Mouse (Mus musculus) gastrocnemius, postnatal 14 days (tissue): ENCODE measurements around the gene Stau1. TPM values are rescaled to one million over a fixed set of nuclear protein-coding genes. Genes with fewer than 3 reads are reported as not detected.
A peak's percentile ranks its signal among the peaks of the same experiment; 100 is the strongest.

ENCODE experiments used
- DNase-seq: peaks from one replicate; pipeline ENCODE4 v3.0.0; 2021; ENCODE audit warnings: mixed read lengths
- intact Hi-C: fragments of 180-260 bp; cut with DNase I; formaldehyde crosslinking; loops from one replicate; pipeline ENCODE4 v1.15.1; 2025; ENCODE audit warnings: low total_unique reads
- total RNA-seq, 2 experiments: library from RNA; stranded (reverse); gene quantifications; 2 replicates each; pipeline ENCODE4 v1.2.3; 2021

Stau1 gene
- total RNA-seq, 2 experiments from 2014 or later, result 40.0 to 41.7 TPM

GRCm38 (mm10) chr2:166995021-166995795 is 891 bp downstream of the Stau1 start:
- DNase-seq, result no peak

GRCm38 (mm10) chr2:166991945-166992344 is 4.2 kb downstream of the Stau1 start:
- DNase-seq, result no peak
- intact Hi-C loops, result no loop called here

More at GRCm38 (mm10) chr2:166995021-166995795, 891 bp downstream of the Stau1 start:
- intact Hi-C loops, result no loop called here

DNA sequence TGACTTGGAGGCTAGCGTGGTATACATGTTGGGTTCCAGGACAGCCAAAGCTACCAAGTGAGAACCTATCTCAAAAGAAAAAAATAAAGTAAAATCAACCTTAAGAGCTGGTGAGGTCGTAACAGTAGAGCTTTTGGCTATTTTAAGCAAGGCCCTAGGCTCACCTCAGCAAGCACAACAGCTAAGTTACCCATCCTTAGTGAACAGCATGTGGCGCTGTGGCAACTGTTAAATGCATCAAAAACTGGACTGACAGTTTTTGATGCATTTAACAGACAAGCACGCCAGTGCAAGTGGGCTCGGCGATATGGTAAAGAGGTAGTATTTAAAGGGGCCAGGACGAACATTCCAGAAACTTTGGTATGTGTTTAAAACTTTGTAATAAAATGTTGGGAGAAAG is 5.2 kb downstream of the Stau1 start:
- intact Hi-C loops, result no loop called here
- no peak for DNase-seq

DNA sequence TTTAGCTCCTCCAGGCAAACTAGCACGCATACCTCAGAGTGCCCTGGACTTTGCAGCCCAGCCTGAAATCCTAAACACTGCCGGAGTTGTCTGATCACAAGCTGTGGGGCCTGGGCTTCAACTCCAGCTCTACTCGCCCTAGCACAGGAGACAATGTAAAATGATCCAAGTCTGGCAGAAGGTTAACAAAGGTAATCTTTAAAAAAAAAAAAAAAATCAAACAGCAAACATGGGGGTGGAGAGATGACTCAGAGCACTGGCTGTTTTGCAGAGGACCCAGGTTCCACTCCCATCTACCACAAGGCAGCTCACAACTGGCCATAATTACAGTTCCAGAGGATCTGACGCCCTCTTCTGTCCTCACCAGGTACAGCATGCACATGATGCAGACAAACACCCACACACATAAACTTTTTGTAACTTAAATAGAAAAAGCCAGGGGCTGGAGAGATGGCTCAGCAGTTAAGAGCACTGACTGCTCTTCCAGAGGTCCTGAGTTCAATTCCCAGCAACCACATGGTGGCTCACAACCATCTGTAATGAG is 12.7 kb downstream of the Stau1 start:
- intact Hi-C loops, result no loop called here

GRCm38 (mm10) chr2:166980161-166980560 is 15.9 kb downstream of the Stau1 start:
- intact Hi-C loops, result no loop called here

More for the DNA sequence above, 12.7 kb downstream of the Stau1 start:
- no peak for DNase-seq

GRCm38 (mm10) chr2:166977490-166977889 is 18.6 kb downstream of the Stau1 start:
- no peak for DNase-seq
- intact Hi-C loops, result no loop called here

More at GRCm38 (mm10) chr2:166980161-166980560, 15.9 kb downstream of the Stau1 start:
- no peak for DNase-seq

GRCm38 (mm10) chr2:166976356-166976755 is 19.7 kb downstream of the Stau1 start:
- no peak for DNase-seq
- intact Hi-C loops, result no loop called here

DNA sequence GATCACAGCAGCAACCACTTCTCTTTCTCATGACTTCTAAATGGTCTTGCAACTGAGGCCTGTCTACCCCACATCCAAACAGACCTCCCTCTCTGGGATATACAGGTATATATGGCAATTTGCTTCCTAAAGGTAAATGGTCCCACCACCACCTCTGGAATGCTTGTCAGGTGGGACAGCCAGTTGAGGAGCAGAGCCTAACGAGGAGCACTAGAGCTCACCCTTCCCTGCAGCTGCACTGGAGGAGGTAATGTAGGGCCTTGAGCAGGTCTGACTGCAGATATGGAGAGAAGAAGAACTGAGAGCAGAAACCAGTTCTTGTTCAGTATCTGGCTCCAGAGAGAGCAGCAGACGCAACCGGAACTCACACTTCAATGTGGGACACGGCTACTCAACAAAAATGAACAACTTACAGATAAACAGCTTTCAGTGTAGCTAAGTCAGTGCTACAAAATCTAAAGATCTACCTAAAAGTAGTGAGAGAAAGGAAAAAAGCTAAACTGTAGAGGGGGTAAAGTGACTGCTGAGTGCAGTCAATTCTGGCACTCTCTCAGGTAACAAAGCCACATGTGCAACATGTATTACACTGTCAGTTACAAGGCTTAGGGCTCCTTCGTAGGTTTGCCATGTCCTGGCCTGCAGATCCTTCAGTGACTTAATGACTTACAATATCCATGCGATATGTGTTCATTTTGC is 21.8 kb downstream of the Stau1 start:
- intact Hi-C loops, result no loop called here
- no peak for DNase-seq

- DNase-seq, result no peak
- intact Hi-C loops, result no loop called here
Measured at GRCm38 (mm10) chr2:166973153-166973552, 22.9 kb downstream of the Stau1 start.

GRCm38 (mm10) chr2:166964773-166965172 is 31.3 kb downstream of the Stau1 start:
- intact Hi-C loops, result no loop called here
- no peak for DNase-seq

DNA sequence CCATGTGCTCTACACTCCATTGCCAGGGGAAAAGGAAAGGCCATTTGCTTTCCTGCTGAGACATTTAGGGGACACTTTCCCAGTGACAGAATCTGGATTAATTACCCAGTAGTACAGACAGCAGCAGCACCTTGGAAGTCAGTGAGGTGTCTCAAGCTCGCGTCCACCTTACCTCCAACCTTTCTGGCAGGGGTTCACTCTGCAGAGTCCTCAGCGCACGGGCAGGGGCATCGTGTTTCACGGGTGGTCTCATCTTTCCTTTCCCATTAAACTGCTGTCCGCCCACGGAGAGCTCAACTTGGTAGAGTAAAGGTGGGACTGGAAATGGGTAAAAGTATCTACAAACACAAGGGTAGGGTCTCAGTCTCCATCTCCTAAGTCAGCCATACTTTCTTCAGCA is 32.8 kb downstream of the Stau1 start:
- intact Hi-C loops, result no loop called here

DNA sequence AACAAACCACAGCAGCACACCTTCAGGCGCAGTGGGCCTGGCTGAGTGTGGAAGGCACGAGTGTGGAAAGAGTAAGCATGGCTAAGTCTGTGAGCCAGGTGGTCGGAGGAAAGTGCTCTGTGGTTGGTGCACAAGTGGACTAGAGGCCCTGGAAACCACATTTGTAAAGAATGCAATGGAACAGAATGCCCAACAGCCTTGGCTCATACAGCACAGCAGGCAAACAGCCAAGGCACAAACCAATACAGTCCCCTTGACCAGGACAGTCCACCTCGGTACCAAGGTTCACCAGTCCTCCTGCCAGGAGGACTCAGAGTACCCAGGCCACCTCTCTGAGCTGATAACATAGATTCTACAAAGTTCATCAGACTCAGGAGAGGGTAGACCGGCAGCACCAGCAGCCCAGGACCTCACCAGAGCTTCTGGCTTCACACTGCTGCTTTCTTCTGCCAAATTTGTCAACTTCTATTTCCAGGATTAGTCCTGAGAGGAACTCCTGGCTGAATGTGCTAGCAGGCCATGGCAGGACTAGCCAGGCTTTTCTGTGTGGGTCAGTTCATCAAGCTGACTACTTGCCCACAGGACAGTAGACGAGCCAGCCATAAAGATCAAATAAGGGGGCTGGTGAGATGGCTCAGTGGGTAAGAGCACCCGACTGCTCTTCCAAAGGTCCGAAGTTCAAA is 35.3 kb downstream of the Stau1 start:
- no peak for DNase-seq
- intact Hi-C loops, result no loop called here

More for the DNA sequence above, 32.8 kb downstream of the Stau1 start:
- DNase-seq, result no peak

- peak; percentile 34 for DNase-seq
- intact Hi-C loops, result no loop called here
Measured at GRCm38 (mm10) chr2:166956805-166957204, 39.3 kb downstream of the Stau1 start.

- DNase-seq, result no peak
Measured at GRCm38 (mm10) chr2:166952151-166952550, 43.9 kb downstream of the Stau1 start.

GRCm38 (mm10) chr2:166950853-166951648 is 45.0 kb downstream of the Stau1 start:
- DNase-seq, result no peak
- intact Hi-C loops, result no loop called here

More at GRCm38 (mm10) chr2:166952151-166952550, 43.9 kb downstream of the Stau1 start:
- intact Hi-C loops, result loop anchor here (2.0 kb wide), 1 partner anchor 53 kb away; no protein-coding TSS in a partner anchor

DNA sequence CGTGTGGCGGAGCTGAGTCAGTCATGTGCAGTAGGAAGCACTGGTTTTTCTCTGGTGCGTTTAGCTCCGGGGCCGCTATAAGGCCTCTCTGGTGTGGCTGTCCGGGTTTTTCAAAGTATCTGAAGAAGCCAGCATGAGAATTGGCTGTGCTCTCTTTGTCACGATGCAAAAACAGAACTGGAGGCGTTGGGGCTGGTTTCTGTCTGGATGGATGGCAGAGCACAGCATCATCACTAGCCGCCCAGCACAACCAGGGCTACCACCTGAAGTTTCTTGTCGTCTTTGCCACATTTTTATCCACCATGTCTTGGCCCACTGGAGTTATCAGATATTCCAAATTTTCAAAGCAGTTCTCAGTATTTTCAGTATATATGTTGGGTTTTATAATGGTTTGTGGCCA is 47.2 kb downstream of the Stau1 start:
- intact Hi-C loops, result no loop called here
- DNase-seq, result no peak

DNA sequence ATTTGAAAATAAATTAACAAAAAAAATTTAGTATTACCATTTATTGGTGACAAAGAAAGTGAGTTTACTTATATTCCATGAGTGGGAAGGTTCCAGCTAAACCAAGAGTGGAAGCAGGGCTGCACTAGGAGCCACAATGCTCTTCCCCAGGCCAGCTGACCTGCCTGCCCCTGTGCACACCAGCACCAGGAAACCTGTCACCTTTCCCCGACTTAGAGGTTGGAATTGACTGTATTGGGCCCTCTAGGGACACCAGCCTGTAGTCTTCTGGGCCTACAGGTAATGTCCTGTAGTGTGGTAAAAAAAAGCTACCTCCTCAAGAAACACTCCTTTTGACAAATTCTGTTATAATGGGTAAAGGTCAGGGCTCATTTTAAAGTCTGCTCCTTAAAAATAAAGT is 47.9 kb downstream of the Stau1 start:
- no peak for DNase-seq
- intact Hi-C loops, result no loop called here

DNA sequence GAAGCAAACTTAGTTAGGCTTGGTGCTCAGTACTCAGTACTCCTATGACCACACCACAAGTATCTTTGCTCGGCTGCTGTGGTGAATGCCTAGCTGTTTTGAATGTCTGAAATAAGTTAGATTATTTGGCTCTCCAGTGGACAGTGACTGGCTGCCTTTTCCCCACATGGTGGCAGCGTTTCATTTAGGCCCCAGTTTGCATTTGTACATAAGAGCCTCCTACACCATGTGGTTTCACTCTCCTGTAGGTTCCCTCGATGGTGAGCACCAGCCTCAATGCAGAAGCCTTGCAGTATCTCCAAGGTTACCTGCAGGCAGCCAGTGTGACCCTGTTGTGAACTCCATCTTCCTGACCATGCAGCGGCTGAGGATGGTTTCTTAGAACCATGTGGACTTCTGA is 50.6 kb downstream of the Stau1 start:
- DNase-seq, result no peak
- intact Hi-C loops, result no loop called here

- intact Hi-C loops, result no loop called here
- no peak for DNase-seq
Measured at GRCm38 (mm10) chr2:166944346-166944745, 51.8 kb downstream of the Stau1 start.
